Mouse (Mus musculus) skeletal muscle tissue, postnatal 0 days (tissue): Measurements from ENCODE around the gene Ubr1. TPM values are rescaled to one million over a fixed set of nuclear protein-coding genes. Genes with fewer than 3 reads are reported as not detected.

Experiments used
- microRNA-seq, 2 experiments: library from miRNA; unstranded; fragments of <30 nt; microRNA quantifications; one replicate each; pipeline ENCODE4; 2016
- polyA plus RNA-seq: library from polyadenylated mRNA; unstranded; fragments of >200 nt; fragmentation: Nextera tagmentation; extraction: Ambion mirVana; gene quantifications from 2 replicates; pipeline ENCODE4 v1.2.1, GENCODE M21; 2015

The Ubr1 gene
- 10.3 and 10.9 TPM in 2 replicates for polyA plus RNA-seq

DNA sequence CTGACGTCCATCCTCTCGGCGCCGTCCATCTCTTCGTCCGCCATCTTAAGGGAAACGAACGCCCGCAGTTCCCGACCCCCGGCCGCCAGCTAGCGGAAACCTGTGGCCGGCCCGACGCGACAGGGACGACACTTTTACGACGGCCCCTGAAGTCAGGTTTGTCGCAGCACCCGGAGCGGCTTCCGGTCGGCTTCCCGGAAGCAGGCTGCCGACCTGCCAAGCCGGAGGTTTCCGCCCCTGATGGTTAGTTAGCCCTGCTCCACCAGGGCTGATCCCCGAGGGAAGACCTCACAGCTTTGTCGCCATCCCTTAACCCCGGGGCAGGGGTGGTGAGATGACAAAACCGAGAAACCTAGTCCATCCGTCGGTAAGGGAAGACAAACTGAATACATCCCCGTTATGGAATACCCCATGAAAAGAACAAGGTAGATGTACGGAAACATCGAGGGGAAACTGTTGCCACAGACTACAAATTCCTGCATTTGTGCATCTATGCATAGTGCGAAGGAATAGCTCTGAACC lies at the start of gene Ubr1:
Gene Ubr1 (minus strand): TSS at position 157 of the 522 bp plus-strand sequence.

DNA sequence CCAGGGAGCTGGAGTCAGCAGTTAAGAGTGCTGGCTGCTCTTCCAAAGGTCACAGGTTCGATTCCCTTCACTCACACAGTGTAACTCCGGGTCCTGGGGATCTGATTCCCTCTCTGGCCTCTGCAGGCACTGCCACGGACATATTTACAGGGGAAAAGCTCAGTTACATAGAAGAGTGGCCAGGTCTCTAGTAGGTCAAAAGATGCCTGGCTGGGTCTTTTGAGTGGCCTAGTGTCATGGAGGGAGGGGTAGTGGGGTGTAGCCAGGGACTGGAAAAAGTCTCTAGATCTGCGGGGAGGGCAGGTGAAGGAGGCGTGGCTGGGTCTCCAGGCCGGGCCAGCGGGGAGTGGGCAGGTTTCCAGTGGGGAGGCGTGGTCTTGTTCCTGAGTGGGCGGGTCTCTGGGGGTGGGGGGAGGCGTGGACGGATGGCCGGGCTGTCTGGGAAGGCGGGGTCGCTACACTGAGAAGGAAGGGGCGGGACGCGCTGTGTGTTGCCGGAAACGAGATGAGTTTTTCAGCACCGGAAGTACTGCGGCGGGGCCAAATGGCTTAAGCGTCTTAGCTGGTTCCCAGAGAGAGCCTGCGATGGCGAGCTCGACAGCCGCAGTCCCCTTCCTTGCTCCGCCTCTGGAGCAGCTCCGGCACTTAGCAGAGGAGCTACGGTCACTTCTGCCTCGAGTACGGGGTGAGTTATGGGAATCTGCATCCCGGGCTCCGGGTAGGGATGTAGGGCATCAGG lies 37.6 kb upstream of the Ubr1 start, which contains the start of gene Ccndbp1:
Gene Ccndbp1 (plus strand): TSS at position 479 of the 739 bp plus-strand sequence.

DNA sequence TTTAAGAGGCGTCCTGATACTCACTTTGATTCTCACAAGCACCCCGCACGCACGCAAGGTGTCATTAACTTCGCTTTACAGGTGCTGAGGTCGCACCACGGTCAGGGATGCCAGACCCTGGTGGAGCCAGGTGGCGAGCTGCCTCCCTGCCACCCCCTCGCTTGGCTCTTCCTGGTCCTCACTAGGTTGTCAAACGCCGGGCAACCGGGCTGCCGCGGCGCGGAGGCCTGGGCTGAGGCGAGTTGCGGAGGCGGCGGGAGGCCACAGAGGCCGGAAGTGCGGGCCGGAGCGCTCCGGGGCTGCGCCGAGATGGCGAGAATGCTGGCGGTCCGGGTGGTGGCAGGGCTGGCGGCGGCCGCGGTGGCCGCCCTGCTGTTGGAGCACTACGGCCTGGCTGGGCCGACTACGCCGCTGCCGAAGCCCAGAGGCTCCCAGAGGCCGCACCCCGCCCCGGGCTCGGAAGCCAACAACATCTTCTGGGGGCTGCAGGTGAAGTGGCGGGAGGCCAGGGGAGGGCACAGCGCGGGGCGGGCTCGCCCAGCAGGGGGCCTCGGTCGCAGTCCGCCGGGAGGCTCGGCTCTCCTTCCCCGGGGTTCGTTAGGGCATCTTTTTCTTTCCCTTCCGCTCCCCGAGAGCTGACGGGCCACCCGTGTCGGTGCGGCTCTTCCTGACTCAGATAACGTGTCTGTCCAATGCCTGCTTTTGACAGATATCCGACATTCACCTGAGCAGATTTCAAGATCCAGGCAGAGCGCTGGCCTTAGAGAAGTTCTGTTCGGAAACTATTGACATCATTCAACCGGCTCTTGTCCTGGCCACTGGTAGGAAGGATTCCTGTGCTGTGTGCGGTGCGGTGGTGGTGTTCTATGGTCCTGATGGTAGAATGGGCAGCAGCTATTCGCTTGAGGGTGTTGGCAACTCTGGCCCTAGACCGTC lies 6.7 kb upstream of the Ubr1 start, which contains the start of gene Tmem62:
Gene Tmem62 (plus strand): TSS at position 28 of the 936 bp plus-strand sequence.

DNA sequence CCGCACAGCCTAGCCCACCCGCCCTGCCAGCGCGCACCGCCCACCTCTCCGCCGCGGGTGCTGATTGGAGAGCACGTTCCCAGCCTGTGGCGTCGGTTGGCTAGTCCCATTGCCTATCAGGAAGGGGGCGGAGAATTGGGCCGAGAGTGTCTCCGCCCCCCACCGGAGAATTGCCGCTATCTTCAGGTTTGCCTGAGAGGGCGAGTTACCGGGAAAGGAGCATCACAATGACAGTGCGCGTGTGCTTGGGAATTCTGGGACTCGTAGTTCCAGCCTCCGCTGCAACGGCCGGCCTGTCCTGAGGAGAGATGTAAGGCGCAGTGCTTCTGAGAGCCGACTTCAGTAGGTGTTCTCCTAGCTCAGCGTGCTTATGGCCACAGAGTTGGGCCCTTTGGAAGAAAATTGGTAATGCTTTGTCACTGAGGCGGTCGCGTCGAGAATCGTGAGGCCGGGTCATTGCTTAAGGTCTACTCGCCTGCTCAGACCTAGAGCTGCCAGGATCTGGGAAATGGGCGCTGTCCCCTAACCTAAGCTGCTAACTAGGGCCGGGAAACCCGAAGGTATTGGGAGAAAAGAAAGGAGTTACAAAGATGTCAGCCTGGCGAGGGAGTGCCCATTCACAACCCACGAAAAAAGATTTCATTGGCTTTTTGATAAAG lies 120.0 kb downstream of the Ubr1 start, which contains the start of gene Ttbk2:
Gene Ttbk2 (minus strand): TSS at position 181 of the 659 bp plus-strand sequence.

DNA sequence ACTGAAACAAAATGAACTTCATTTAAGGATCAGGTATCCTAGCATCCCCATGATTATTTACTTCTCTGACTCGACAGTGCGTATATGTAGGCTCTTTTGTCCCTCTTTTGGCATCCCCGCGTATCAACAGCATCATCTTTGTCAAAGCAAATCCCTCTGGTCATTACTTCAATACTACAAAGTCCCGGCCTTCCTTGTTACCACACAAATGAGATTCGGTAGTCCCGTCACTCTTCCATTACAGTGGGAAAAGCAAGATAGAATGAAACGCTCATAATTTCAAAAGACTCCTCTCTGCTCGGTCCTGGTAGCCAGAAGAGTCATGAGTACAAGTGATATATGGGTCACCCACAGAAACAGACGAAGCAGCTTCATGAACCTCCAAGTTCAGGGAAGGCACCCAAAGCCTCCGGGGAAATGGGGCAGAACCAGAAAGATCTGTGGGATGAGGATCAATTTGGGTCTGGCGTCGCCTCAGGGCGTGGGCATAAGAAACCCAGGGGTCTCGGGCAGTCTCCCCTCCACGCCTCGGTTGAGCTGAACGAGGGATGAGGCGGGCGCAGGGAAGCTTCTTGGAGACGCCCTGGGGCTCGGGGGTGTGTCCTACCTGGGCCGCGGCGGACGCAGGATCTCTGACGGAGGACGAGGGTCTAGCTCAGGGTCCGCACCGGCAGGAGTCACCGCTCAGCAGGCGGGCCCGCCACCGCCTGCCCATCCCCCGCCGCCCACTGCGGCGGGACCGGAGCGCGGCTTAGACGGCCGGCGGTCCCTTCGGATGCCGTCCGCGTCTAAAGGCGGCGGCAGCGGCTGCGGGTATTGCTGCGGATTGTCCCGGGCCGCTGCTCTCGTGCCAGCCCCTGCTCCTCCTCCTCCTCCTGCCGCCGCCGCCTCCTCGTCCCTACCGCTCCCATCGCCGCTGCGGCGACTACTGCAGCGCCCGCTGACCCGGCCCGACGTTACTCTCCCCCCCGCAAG lies 120.8 kb downstream of the Ubr1 start, which contains the start of gene Cdan1:
Gene Cdan1 (minus strand): TSS at position 680 of the 975 bp plus-strand sequence.

Small RNA genes within 50 kb of the gene (microRNA-seq; reads per million reads assigned to microRNA genes)
- gene Gm44325: 0 reads per million in 2 experiments

Other genes with a start within 250 kb of the Ubr1 start
- 3.4 and 4.7 TPM in 2 replicates for gene Cdan1, start 120.6 kb downstream of the Ubr1 start, polyA plus RNA-seq
- 1.6 and 2.8 TPM in 2 replicates for gene Ttbk2, start 120.1 kb downstream of the Ubr1 start, polyA plus RNA-seq
- 1.6 and 1.8 TPM in 2 replicates for gene Tmem62, start 6.3 kb upstream of the Ubr1 start, polyA plus RNA-seq
- gene Ccndbp1, start 37.7 kb upstream of the Ubr1 start, polyA plus RNA-seq: 27.1 and 27.3 TPM in 2 replicates
- gene Epb42, start 66.4 kb upstream of the Ubr1 start, polyA plus RNA-seq: 0.12 and 0.15 TPM in 2 replicates
- 0.27 TPM in 1 of 2 replicates, not detected in the other for gene Tgm5, start 115.1 kb upstream of the Ubr1 start, polyA plus RNA-seq
- not detected in 2 replicates for gene Tgm7, start 139.1 kb upstream of the Ubr1 start, polyA plus RNA-seq
- 11.2 and 11.6 TPM in 2 replicates for gene Adal, start 169.7 kb upstream of the Ubr1 start, polyA plus RNA-seq
- 11.0 and 12.8 TPM in 2 replicates for gene Lcmt2, start 169.9 kb upstream of the Ubr1 start, polyA plus RNA-seq
- 12.4 and 14.3 TPM in 2 replicates for gene Tubgcp4, start 199.9 kb upstream of the Ubr1 start, polyA plus RNA-seq
- gene Zscan29, start 200.4 kb upstream of the Ubr1 start, polyA plus RNA-seq: 3.9 TPM in 2 replicates